Mouse (Mus musculus) 3134 (cell line): ENCODE results near the gene Ptgfrn.

Experiments
- DNase-seq: peaks from one replicate; pipeline ENCODE4 v3.0.0-alpha.2; 2011; ENCODE audit warnings: low spot score; ENCODE audit not compliant: insufficient read length; ENCODE audit errors: extremely low read depth

The Ptgfrn gene

DNA sequence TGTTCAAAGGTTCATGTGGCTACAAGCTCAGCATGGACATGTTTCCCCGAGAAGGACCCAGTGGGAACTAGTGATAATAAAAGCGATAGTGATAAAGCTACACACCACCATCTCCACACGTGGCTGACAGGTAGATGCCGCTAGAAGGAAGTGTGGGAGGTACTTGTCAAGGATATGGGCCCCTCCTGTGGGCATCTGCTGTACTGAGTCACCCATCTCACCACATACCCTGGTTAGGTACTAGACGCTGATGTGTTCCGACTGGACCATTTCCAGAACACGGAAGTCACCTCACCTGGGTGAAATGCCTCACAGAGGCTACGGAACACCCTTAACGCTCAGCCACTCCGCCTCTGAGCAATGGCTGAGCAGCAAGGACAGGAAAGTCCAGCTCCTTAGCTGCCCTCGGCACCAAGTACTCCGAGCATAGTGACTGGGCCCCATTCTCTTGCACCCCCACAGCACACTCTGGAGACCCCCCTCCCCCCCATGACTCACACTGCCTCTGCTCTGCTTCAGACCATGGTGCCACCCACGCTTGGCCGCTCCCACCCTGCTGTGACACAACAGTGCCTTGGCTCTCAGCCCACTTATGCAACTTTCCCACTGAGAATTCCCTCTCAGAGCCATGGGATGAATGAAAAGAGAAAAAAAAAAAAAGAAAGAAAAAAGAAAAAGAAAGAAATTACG is 62.3 kb downstream of the Ptgfrn start:
- DNase-seq = peak; percentile 59

DNA sequence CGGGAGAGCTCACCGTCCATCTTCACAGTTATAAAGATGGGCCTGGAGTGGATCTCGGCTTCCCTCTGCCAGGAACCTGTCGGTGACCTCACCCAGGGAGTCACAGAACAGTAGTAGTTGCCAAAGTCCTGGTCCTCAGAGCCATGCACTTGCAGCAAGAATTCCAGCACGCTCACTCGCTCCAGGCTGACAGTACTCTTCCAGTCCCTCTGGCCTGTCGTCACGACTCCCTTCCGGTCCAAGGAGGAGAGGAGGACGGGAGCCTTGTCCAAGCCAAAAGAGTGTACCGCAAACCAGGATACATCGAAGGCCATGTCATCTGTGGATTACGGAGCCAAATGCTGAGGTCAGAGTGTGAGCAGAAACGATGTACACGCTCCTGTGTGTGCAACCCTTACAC is 64.6 kb downstream of the Ptgfrn start:
- DNase-seq = no peak

DNA sequence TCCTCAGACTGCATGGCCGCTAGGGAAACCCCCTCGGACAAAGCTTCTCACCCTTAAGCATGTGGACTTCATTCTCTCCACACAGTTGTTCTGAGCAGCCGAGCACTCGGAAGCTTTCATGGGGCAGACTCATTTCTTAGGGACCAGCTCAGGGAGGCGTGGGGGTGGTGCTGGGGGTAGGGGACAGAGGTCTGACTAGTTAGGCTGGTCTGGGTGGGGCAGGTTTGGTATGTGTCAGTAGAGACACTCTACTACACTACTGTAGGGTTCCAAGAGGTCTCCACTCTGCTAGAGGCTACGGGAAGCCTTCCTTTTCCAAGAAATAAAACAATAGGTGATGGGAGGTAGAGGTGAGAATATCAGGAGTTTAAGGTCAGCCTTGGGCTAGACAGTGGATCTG is 65.4 kb downstream of the Ptgfrn start:
- no peak for DNase-seq

DNA sequence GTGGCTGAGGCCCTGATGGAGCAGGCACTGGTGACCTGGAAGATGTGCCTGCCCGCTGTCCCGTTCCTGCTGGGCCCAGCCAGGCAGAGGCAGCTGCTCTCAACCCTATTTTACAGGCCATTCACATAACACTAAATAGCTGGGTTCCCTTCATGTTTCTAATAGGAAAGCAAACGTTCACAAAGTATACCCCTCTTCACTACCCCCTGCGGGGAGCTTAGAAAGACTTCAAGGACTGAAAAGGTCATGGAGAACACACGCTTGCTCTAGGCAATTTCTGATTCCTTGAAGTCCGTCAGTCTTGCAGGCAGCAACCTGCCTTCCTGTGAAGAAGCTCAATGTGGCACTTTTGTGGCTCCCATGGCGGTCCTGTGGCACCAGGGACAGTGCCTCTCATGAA is 68.1 kb downstream of the Ptgfrn start:
- DNase-seq = no peak

DNA sequence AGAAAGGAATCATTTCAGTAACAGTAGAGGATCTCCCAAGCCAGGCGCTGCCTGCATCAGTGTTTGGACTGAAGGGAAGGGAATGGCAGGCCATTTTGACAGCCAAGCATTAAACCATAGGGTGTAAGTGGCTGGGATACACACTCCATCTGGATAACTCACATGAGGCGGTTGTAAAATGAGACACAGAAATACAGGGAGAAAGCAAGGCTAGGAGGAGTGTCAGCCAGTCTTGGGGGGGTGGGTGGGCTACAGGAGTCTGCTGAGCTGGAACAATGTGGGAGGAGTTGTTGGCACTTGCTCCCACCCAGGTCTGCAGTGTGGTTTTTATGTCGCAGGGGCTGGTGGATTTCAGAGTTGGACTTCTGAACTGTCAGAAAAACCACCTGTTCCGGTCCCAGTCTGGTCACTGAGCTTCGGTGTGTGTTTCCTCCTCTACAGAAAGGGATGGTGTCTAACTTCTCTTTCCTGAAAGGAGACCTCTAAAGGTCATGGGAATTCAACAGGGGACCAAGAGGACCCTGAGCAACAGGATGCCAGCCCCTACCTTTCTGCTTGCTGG is 72.0 kb downstream of the Ptgfrn start:
- DNase-seq = no peak

DNA sequence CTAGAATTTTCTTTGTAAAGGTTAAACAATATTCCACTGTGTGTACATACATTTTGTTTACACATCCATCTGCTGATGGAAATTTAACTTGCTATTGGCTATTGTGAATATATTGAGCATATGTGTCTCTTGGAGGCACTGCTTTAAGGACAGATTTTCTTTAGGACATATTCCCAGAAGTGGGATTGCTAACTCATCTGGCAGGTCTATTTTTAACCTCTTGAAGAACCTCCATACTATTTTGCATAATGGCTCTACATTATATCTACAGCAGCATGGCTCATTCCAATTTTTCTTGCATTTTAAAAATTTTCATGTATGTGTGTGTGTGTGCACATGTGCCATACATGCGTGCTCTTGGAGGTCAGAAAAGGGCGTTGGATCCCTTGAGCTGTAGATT is 74.1 kb downstream of the Ptgfrn start:
- no peak for DNase-seq

DNA sequence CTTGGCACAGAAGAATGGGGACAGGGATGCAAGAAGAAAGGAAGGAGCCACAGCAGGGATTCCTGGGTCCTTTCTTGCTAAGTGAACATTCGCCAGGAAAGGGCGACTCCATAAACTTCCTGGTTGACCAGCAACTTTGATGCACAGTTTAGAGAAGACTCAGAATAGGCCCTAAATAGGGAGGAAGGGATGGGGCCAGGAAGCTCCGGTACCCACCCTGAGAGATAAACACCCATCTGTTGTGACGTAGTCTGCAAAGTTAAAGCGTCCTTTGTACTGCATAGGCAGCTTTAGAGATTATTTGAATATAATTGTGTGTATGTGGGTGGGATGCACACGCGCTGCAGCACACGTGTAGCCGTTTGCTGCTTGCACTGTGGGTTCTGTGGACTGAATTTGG is 75.6 kb downstream of the Ptgfrn start:
- no peak for DNase-seq

DNA sequence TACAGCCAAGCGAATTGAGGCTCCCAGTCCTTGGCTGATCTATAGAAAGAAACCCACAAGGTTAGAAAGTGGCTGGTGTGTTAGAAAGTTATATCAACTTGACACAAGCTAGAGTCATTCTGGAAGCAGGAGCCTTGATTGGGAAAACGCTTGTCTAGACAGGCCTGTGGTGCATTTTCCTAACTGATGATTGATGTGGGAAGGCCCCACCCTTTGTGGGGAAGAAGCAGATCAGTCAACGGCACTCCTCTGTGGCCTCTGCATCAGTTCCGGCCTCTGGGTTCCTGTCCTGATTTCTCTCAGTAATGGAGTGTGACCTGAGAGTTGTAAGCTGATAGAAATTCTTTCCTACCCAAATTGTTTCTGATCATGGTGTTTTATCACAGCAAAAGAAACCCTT is 76.4 kb downstream of the Ptgfrn start:
- no peak for DNase-seq

DNA sequence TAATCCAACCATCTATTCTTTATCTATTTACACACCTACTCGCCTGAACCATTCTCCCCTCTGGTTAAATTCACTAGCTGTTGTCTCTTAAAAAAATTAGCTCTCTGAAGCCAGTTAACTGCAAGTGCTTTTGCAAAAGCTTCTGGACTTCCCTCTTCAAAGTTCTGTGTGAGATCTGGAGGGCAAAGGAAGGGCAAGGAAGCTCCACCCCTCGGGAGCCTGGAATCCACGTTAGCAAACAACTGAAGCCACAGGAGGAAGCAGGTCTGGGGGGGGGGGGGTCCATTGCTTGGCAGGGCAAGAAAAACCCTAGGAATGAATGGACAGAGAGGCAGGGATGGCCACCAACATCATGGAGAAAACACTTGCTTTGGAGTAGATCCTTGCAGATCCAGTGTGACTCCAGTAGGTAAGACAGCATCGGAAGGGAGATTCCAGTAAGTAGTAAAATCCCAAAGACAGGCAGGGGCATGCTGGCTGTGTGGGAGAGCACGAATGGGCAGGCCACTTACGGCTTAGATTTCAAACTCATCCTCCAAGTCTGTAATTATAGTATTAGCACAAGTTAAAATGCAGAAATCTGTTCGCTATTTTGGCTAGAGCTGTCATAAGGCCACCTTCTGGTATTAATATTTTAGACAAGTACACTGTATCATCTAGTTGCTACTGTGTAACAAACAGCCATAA is 78.5 kb downstream of the Ptgfrn start:
- DNase-seq = no peak

DNA sequence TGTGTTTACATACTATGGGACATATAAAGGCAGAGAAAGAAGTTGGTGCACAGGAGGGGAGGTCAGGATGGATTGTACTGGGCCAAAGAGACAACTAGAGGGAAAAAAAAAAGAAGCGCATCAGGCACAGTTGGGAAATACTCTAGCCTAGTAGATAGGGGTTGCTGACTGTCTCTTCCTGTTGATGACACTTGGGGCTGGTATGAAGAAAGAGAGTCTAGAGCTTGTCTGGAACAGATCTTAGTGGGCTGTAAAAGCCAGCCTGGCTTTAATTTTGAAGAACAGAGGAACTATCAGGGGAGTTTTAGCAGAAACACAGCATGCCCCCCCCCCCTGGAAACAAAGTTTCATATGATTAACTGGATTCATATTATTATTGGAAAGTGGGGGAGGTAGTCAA is 79.4 kb downstream of the Ptgfrn start:
- DNase-seq = no peak

DNA sequence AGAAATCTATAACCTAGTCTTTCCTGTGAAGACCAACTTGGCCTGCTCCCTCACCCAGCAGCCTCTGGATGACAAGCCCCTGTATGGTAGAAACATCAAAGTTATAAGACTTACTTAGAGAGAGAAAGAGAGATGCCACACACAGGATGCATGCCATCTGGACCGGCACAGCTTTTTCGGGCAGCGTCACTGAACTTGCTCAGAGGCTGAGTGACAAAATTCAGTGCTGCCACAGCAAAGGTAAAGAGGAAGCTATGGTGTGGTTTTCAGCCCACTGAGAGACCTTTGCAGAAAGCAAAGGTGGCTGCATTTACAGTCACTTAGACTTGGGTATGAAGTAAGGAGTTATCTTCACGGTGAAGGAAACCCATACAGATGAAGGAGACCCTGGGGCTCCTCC is 80.7 kb downstream of the Ptgfrn start, which contains the start of gene Cd101:
TSS of gene Cd101 (minus strand) at position 218 of the 400 bp plus-strand sequence.
- no peak for DNase-seq

DNA sequence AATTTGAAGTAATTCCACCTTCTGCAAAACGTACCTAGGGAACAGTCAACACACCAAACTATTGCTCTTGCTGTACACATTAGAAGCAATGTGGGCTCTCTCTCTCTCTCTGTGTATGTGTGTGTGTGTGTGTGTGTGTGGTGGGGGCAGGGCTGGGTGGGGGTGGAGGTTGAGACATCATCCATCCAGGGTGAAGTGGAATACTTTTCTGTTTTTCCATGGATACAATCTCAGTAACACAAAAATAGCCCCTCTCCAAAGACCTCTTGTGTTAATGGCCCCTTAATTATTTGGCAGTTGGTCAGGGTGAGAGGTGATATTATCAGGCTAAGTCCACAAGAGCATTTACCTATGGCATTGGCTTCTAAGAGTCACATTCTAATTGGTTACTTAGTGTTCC is 83.3 kb downstream of the Ptgfrn start:
- no peak for DNase-seq

DNA sequence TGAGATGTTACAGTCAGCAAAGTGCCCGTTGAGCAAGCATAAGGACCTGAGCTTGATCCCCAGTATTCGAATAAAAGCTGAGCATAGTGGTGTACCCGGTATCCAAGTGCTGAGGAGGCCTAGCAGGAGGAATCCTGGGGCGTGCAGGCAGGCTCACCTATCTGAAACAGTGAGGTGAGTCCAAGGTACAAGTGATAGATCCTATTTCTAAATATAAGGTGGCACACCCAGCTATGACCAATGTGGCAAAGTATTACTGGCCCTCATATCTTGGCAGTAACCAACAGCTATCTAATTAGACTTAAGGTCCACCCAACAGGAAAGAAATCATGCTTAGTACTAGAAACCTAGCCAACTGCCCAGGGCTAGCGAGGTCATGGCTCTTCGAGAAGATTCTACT is 87.1 kb downstream of the Ptgfrn start:
- DNase-seq = no peak

DNA sequence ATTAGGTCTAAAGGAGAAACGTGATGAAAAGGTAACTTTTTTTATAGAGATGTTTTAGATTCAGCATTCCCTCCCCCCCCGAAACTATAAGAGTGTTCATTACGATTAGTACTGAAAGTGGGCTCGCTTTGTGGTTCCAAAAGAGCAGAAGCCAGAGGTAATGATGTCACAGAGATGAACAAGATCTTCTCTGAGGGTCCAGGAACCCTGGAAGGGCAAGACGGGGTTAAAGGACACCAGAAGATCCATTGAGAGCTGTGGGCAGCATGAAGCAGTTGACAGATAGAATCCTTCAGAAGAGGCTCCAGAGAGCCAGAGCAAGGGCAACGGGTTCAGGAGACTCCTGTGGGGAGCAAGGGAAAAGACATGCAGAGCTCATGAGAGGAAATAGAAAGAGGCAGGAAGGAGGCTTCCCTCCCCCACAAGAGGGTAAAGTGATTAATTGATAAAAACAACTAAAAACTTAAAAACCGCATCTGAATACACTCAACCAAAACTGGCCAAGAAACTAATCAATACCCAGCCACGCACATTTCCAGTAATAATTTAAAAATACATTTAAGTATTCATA is 88.5 kb downstream of the Ptgfrn start:
- DNase-seq = no peak

DNA sequence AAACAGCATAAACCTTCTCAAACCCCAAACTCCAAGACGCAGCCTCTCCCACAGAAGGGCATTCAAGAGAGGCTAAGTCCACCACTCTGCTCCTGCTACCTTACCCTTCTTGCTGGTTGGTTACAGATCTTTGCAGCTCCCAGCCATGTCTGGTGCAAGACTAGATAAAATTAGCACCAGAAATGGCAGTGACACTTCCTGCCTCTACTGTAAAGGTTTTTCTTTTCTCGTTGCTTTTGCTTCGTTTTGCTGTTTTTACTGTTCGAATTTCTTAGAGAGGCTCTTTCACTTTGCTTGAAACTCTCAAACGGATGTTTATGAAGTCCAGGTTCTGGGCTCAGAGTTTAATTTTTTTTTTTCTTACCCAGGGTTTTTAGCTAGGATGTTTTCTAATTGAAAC is 89.0 kb downstream of the Ptgfrn start:
- no peak for DNase-seq

DNA sequence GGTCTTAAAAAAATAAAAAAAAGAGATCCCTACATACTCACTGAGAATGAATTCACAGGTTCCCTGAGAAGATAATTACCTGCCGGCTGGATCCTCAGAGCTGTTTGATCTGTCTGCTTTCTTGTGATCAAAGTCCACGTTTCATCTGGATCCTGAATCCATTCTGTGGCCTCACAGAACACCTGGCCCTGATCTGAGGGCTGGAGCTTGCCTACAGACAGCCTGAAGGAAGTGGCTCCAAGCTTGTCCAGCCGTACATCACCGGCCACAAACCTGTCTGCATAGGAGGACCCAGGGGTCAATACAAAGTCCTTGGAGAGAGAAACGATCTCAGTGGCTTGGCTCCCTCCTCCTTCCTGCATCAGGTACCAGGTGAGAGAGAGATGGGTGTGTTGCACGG is 91.6 kb downstream of the Ptgfrn start:
- no peak for DNase-seq

DNA sequence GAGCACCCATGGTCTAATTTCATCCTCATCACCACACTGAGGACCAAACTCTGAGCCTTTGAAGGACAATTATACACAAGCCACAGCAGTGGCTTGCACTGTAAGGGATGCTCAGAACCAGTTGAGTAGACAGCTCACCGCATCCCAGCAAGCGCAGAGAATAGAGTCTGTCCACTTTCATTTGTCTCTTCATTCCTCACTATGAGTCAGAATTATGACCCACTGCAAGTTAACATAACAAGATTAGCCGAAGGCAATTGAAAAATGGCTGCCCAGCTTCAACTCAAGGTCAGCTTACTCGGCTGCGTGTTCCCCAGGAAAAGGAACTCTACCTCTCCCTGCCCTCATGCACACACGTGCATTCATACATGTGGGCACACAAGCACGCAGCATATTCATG is 94.0 kb downstream of the Ptgfrn start:
- no peak for DNase-seq

DNA sequence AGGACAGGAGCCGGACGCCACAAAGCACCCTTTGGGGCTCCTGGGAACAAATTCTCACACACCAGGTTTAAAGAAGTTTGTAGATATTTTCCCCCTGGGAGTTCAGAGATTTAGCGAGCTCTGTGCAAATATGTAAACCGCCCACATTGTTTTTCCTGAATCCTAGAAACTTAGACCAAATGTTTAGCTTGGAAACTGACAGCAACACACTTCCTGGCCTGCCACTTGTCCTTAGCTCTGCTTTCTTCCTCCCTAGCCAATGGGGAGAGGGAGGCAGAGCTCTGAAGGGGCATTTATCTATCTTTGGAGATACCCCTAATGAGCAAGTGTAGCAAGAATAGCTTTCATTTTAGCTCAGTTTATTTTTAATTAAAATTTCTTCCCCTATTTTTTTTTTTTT is 94.8 kb downstream of the Ptgfrn start:
- no peak for DNase-seq

DNA sequence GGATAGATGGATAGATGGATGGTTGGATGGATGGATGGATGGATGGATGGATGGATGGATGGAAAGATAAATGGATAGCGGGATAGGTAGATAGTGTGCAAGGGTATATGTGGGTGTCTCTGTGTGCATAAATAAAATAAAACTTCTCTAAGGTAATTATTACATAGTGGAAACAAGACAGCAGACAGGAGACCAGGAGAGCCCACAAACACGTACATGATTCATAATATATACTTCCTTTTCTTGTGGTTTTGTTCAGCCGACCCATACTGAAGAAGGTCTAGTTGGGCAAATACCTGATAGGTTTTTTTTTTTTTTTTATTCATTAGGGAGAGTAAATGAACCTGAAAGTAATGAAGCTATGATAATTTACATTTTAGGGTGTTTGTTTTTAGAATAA is 96.5 kb downstream of the Ptgfrn start:
- no peak for DNase-seq

DNA sequence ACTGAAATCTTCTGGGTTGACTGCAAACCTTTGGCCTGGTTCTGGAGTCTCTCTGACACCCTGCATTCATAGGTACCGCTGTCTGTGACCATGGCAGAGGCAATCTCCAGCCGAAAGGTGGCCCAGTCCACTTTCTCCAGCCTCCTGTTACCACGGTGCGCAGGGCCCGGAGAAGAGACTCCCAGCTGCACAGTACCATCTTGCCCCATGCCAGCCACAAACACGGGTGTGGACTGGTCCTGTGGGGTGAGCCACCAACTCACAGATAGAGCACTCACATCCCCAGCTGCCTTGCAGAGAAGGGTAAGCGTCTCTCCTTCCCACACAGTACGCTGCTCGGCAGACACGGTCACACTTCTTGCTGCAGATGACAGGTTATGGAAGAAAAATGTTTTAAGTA is 97.1 kb downstream of the Ptgfrn start:
- DNase-seq = no peak

DNA sequence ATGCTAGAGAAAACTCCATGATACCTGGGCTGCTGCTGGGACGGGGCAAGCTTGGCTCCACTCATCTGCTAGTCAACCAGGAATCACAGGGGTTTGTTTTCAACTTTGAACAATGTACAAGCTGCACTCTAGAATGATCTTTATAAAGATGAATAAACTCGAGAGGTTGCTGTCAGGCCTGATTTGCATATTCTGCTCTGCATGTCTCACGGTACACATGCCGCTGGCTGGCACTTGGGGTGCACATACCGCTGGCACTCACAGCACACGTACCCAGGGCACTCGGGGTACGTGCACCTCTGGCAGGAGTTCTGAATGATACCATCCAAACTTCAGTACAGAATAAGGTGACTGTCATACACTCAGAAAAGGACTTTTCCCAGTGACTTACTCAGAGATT is 97.5 kb downstream of the Ptgfrn start:
- no peak for DNase-seq

DNA sequence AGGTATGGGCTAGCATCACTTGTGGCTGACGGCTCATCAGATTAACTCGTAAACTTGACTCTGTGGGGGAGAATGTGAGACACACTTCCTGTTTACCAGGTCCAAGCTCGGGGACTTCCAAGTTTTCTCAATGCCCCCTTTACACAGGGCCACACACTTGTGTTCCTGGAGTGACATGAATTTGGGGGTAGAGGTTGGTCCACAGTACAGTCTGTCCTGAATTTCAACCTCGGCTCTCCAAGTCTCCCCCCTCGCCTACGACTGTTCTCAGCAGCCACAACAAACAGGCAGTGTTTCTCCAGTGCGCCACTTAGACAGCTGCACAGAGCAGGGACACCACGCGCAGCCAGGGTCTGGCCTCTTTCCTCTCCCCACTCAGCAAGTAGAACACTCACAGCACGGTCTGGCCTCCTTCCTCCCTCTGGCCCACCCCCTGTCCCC is 97.9 kb downstream of the Ptgfrn start:
- DNase-seq = no peak
